Mouse (Mus musculus): ENCODE data around the gene Dscam.

DNA sequence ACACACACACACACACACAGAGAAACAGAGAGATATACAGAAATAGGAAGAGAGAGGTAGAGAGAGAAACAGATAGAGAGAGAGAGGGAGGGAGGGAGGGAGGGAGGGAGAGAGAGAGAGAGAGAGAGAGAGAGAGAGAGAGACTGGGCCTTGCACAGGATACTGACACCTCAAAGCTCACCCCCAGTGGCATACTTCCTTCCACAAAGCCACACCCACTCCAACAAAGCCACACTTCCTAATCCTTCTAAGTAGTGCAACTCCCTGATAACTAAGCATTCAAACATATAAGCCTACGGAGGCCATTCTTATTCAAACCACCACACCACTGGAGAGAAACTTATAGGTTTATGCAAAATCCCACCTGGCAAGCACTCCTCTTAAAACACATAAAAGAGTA is 481.1 kb downstream of the Dscam start:
- no peak for TF ChIP-seq CTCF (IDR thresholded peaks at IDR 0.05; ENCODE audit: low read depth, low read length)
- TF ChIP-seq POLR2A (IDR thresholded peaks at IDR 0.05; ENCODE audit: borderline replicate concordance, low read depth, low read length): no peak
